Mouse (Mus musculus): ENCODE measurements around the gene S1pr5.
"Not testable (repeated sequence)": the region's sequence is repeated elsewhere in the genome, so short reads cannot be mapped to it uniquely, and the experiment has no call there.

The S1pr5 gene

DNA sequence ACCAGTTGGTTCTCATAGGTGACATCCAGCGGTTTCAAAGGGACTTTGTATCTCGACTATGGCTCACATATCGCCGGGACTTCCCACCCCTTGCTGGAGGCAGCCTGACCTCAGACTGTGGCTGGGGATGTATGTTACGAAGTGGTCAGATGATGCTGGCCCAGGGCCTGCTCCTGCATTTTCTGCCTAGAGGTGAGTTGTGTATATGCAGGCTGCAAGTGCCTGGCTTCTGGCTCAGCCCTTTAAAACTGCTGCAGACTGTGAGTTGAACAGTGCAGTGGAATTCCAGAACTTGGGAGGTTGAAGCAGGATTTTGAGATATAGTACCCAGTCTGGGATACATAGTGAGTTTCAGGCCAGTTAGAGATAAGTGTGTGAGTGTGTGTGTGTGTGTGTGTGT, 18.6 kb upstream of the S1pr5 start:
- no peak for DNase-seq (ENCODE audit: low spot score)

DNA sequence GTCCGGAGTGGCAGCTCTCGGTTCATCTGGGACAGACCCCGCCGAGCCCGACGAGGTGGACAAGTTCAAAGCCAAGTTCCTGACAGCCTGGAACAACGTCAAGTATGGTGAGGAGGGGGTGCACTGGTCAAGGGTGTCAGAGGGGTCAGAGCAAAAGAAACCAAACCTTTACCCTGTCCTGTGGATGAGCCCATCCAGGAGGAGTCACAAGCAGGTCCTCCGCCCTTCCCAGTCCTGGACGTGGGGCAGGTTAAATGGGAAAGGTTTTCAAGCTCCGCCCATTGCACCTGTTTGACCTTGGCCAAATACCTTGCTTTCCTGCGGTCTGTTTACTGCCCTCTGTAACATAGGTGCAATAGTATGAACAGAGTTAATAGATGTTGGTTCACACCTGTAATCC, 17.4 kb upstream of the S1pr5 start:
- no peak for DNase-seq (ENCODE audit: low spot score)

- DNase-seq (ENCODE audit: low spot score) = peak; percentile 99
These were observed 16.8 kb upstream of the S1pr5 start, which contains the start of gene Atg4d for GRCm38 (mm10) chr9:21265000-21265561. Gene Atg4d (plus strand): TSS chr9:21265293.

- DNase-seq (ENCODE audit: low spot score) = no peak
These were observed 16.2 kb upstream of the S1pr5 start for GRCm38 (mm10) chr9:21264272-21264999.

DNA sequence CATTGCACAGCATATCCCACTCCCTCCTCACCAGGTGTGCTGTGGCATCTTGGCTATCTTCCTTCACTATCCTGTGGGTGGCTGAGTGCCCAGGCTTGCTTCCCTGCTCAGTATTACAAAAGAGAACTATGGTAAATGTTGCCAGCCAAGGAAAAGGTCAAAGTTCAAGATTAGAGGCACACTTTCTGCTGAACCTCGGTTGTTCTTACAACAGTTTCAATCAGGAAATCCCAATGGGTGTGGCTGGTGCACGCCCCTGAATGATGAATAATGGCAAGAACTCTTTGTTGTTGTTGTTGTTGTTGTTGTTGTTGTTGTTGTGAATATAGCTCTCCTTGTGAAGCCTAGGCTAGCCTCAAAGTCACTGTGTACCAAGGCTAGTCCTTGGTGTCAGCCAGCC, 13.6 kb upstream of the S1pr5 start:
- DNase-seq (ENCODE audit: low spot score) = no peak

DNA sequence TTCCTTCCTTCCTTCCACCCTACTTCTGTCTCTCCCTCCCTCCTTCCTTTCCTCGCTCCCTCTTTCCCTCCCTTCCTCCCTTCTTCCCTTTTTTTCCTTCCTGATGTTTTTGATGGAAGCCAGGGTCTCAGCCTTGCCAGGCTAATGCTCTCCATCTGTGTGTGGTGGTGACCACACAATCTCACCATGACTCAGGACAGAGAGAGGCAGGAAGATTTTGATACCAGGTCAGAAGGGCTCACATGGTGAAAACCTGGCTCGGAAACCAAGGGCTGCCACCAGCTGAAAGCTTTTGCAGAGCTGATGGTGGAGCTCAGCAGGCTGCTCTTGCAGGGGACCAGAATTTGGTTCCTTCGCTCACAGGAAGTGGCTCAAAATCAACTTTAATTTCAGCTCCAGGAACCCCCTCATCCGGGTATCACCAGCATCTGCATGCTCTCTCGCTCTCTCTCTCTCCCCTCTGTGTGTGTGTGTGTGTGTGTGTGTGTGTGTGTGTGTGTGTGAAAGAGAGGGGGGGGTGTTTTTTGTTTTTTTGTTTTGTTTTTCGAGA, 12.3 kb upstream of the S1pr5 start:
- no peak for DNase-seq (ENCODE audit: low spot score)

DNA sequence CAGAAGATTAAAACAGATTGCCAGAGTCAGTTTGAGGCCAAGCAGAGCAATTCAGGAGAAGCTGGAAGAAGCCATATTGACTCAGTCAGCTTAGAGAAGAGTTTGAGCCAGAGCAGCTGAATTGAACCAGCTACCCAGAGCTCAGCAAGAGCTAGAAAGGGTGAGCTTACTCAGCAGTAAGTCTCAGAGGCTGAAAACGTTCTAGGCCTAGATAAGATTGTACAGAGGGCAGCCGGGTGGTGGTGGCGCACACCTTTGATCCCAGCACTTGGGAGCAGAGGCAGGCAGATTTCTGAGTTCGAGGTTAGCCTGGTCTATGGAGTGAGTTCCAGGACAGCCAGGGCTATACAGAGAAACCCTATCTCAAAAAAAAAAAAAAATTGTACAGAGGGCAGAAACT, 8.1 kb upstream of the S1pr5 start:
- not testable (repeated sequence) for DNase-seq (ENCODE audit: low spot score)

DNA sequence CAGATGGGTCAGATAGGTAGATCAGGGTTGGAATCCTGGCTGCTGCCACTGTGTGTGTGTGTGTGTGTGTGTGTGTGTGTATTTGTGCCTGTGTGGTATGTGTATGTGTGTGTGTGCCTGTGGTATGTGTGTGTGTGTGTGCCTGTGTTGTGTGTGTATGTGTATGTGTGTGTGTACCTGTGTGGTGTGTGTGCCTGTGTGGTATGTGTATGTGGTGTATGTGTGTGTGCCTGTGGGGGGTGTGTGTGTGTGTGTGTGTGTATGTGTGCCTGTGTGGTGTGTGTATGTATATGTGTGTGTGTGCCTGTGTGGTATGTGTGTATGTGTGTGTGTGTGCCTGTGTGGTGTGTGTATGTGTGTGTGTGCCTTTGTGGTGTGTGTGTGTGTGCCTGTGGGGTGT, 6.4 kb upstream of the S1pr5 start:
- DNase-seq (ENCODE audit: low spot score) = no peak

DNA sequence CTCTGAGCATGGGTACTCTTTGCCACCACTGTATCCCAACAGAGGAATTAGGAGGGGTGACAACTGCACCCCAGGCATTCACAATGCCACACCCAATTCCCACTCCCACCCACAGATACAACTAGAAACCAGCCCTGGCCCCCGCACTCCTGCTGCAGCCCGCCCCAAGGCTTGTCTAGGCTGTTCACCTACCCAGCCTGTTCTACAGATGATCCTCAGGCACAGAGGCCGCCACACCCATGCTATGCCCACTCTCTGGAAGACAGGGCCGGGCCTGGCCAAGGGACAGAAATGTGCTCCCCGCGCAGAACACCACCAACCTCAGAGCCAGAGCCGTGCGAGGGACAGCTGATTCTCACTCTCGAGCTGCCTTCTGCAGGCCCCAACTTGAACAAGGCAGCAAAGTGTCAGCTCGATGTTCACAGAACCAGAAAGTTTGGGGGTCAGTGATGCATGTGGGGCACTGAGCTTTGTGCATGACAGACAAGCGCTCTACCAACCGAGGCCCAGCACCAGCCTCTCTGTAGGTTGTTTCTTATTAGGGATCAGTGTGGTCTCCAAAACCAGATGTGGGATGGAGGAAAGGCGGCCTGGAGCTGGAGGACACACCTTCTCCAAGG, 3.0 kb upstream of the S1pr5 start:
- DNase-seq (ENCODE audit: low spot score) = no peak

DNA sequence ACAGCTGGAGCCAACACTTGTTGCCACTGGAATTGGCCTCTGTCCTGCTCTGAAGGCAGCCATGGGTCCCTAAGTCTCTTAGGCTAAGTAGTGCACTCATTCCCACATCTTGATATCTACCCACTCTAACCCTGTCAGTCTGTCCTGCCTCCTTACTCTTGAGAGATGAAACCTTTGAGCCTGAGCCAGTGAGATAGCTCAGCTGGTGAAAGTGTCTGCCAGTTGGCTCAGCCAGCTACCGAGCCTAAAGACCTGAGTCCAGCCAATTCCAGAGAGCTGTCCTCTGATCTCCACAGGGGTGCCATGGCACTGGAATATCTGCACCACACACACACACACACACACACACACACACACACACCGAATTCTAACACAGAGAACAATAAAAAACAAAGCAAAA, 2.3 kb upstream of the S1pr5 start:
- no peak for DNase-seq (ENCODE audit: low spot score)

GRCm38 (mm10) chr9:21249629-21250508, 1.6 kb upstream of the S1pr5 start:
- DNase-seq (ENCODE audit: low spot score) = no peak

DNA sequence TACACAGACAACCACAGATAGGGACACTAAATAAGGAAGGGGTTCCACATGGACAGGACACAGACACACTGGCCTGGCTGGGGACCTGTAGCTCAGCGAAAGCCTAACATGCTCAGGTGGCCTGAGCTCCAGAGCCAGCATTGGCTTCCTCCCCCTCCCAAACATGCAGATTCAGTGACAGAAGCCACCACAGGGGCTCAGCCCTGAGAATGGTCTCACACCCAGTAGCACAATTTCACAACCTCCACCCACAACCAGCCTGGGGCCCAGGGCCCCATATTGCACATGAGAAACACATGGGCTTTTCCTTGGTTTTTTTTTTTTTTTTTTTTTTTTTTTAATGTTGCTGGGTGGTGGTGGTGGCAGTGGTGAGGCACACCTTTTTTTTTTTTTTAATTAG, 1.9 kb downstream of the S1pr5 start:
- DNase-seq (ENCODE audit: low spot score) = no peak

DNA sequence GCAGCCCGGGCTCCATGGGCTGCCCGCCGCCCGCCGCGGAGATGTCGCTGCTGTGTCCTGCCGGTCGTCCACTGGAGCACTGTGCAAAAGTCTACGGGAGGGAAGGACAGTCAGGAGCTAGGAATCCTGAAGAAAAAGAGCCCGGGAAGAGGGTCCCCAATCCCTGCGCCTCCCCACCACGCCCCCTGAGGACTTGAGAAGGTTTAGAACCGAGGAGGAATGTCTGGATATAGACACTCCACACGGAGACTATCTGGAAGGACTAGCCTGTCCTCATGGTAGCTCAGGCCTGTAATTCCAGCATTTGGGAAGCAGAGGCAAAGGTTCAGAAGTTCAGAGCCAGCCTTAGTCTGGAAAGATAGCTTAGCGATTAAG, 3.1 kb downstream of the S1pr5 start:
- DNase-seq (ENCODE audit: low spot score) = no peak

DNA sequence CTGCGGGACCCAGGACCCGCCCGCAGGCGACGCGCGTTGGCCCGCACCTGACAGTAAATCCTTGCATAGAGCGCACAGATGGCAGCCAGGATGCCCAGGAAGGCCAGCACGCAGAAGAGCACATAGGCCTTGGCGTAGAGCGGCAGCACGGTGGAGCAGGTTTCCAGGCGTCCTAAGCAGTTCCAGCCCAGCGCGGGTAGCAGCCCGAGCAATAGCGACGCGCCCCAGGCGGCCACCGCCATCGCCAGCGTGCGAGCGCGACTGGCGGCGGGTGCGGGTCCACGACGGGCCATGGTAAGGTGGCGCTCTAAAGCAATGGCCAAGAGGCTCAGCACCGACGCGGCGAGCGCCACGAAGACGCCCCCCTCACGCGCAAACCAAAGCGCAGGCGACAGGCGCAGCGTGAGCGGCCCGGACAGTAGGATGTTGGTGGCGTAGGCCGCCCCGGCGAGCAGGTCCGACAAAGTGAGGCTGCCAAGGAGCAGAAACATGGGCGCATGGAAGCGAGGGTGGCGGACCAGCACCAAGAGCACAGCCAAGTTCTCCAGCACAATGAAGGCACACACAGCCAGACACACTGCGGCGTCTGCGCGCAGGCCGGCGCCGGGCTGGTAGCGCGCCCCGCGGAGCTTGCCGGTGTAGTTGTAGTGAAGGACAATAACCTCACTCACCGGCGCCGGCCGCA, 3.7 kb downstream of the S1pr5 start:
- no peak for DNase-seq (ENCODE audit: low spot score)

GRCm38 (mm10) chr9:21243826-21244427, 4.3 kb downstream of the S1pr5 start:
- no peak for DNase-seq (ENCODE audit: low spot score)

GRCm38 (mm10) chr9:21241343-21241742, 6.9 kb downstream of the S1pr5 start:
- DNase-seq (ENCODE audit: low spot score) = peak; percentile 87

- no peak for DNase-seq (ENCODE audit: low spot score)
These were observed 8.8 kb downstream of the S1pr5 start for GRCm38 (mm10) chr9:21239465-21239848.

- DNase-seq (ENCODE audit: low spot score) = peak; percentile 79
These were observed 9.3 kb downstream of the S1pr5 start, which contains the start of gene Keap1 for GRCm38 (mm10) chr9:21238733-21239464. Gene Keap1 (minus strand): TSS chr9:21239361.

- DNase-seq (ENCODE audit: low spot score) = no peak
These were observed 10.1 kb downstream of the S1pr5 start for GRCm38 (mm10) chr9:21238004-21238732.

Data from lung, postnatal 25 days (tissue).